Mouse (Mus musculus): ENCODE data around the gene Aff3. TPM values are rescaled to one million over a fixed set of nuclear protein-coding genes. Genes with fewer than 3 reads are reported as not detected.

The Aff3 gene
- polyA plus RNA-seq, 1 experiment, result 2.2 TPM

DNA sequence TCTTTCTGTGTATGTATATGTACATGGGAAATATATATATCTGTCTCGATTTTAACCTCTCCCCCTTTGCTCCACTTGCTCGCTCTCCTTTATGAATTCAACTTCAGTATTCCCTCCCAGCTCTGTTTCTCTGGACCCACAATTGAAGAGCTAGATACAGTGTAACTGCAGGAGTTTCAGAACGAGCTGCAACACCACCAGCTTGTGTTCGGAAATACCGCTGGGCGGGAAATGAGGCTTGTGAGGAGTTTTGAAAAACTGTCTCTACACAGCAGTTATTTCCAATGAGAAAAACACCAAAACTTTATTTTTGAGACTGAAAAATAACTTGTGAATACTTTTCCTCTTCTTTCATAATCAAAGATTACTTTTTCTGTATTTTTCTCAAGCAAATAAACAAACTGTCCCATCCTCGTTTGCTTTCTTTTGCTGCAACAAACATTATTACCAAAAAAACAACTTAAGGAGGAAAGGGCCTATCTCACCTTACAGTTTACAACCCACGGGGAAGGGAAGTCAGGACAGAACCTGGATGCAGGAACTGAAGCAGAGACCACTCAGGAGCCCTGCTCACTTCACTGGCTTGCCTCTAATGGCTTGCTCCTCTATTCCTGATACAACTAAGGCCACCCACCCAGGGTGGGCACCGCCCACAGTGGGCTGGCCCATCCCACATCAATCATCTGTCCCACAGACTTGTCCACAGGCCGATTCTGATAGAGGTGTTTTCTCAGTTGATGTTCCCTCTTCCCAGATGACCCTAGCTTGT lies 533.9 kb downstream of the Aff3 start:
- no peaks in the 10 kb centered on the region for H3K27me3 ChIP-seq (replicated peaks; ENCODE audit: control insufficient read depth, insufficient read depth, low read length)
- DNase-seq, result no peak
- no peak overlapping the region for H3K27ac ChIP-seq (ENCODE audit: insufficient read depth, low read depth, low read length)
- 67% methylated on average over 10 of the region's 10 CpGs for WGBS
- H3K36me3 ChIP-seq (ENCODE audit: control insufficient read depth, insufficient read depth, low read length), result no peaks in the 10 kb centered on the region
- peaks cover 4% of the 10 kb centered on the region; the same call in 1 of the 2 replicates for H3K4me1 ChIP-seq (ENCODE audit: control insufficient read depth, insufficient read depth, low read length)
- H3K4me3 ChIP-seq (ENCODE audit: insufficient read depth, low read depth, low read length), result no peak overlapping the region
- TF ChIP-seq POLR2A (IDR thresholded peaks at IDR 0.05; ENCODE audit: low read depth, low read length), result no peak
- no peak for TF ChIP-seq CTCF (conservative IDR thresholded peaks at IDR 0.05; ENCODE audit: insufficient read depth, insufficient read length, low read depth, low read length)

DNA sequence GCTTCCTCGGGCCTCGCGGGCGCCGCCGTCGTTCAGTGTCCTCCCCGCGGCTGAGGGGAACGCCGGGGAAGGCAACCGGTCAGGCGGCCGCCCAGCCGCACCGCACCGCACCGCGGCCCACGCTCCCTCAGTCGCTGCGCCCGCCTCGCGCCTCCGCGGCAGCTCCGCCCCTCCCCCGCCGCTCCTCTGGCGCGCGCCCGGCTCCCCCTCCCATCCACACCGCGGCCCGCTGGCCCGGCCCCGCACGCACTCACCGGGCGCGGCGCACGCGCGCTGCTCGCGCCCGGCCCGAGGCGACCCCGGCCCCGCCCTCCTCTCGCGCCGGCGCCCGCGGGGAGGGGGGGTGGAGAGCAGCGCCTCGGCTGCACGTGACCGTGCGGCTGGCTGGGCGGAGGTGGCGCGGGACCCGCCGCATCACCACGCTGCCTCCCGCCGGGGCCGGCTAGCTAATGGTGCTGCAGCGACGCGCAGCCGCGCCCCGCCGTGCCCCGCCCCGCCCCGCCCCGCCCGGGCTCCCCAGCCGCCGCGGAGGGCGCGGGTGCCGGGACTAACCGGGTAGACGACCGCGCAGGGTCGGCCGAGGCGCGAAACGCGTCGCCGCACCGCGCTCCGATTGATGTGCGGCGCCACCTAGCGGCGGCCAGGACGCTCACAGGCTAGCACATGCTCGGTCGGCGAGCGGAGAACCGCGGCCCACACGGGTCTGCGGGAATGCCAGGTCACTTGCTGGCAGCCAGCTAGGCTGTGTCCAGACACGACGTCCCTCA lies 535.1 kb downstream of the Aff3 start, which contains the start of gene Rev1:
TSS of gene Rev1 (minus strand) at position 301 of the 767 bp plus-strand sequence.
- H3K4me1 ChIP-seq (ENCODE audit: control insufficient read depth, insufficient read depth, low read length), result peaks cover 7% of the 10 kb centered on the region; the same call in 1 of the 2 replicates
- TF ChIP-seq CTCF (conservative IDR thresholded peaks at IDR 0.05; ENCODE audit: insufficient read depth, insufficient read length, low read depth, low read length) (peak; percentile 85), POLR2A (IDR thresholded peaks at IDR 0.05; ENCODE audit: low read depth, low read length) (no peak)
- H3K36me3 ChIP-seq (ENCODE audit: control insufficient read depth, insufficient read depth, low read length), result no peaks in the 10 kb centered on the region
- peak; percentile 97 for DNase-seq
- WGBS, result 1% methylated on average over 103 of the region's 122 CpGs
- peak within 1 kb of the TSS; percentile 57 for H3K27ac ChIP-seq (ENCODE audit: insufficient read depth, low read depth, low read length)
- H3K27me3 ChIP-seq (replicated peaks; ENCODE audit: control insufficient read depth, insufficient read depth, low read length), result no peaks in the 10 kb centered on the region
- H3K4me3 ChIP-seq (ENCODE audit: insufficient read depth, low read depth, low read length), result peak within 1 kb of the TSS; percentile 74

- Histone ChIP-seq H3K27ac (ENCODE audit: insufficient read depth, low read depth, low read length) (peak overlapping the region; percentile 57), H3K4me1 (ENCODE audit: control insufficient read depth, insufficient read depth, low read length) (peaks cover 7% of the 10 kb centered on the region; the same call in 1 of the 2 replicates), H3K36me3 (ENCODE audit: control insufficient read depth, insufficient read depth, low read length) (no peaks in the 10 kb centered on the region), H3K27me3 (replicated peaks; ENCODE audit: control insufficient read depth, insufficient read depth, low read length) (no peaks in the 10 kb centered on the region), H3K4me3 (ENCODE audit: insufficient read depth, low read depth, low read length) (peak overlapping the region; percentile 74)
- peak; percentile 71 for DNase-seq
- TF ChIP-seq CTCF (conservative IDR thresholded peaks at IDR 0.05; ENCODE audit: insufficient read depth, insufficient read length, low read depth, low read length) (no peak), POLR2A (IDR thresholded peaks at IDR 0.05; ENCODE audit: low read depth, low read length) (no peak)
- WGBS, result under 1% methylated on average over 68 of the region's 68 CpGs
Measured at GRCm38 (mm10) chr1:38128919-38129436, 535.8 kb downstream of the Aff3 start.

Other genes starting within 250 kb of the Aff3 start
- gene Lonrf2, start 171.8 kb upstream of the Aff3 start, polyA plus RNA-seq (2012; rRNA removed), result 0.34 and 0.38 TPM in 2 replicates
- 0.22 and 0.37 TPM in 2 replicates for gene Chst10, start 233.2 kb upstream of the Aff3 start, polyA plus RNA-seq (2012; rRNA removed)